Mouse (Mus musculus) heart, embryonic 11.5 days (tissue): ENCODE measurements at regions not wholly inside any gene's neighbourhood (a gene's known extent, or its start where the extent isn't known, plus 50 kb on each side); places are given as distances from the start of the nearest gene placed in this dataset.
A peak's percentile ranks its signal among the peaks of the same experiment; 100 is the strongest.

ENCODE experiments used
- ATAC-seq: fragments of 200-750 bp; cut with Nextera tagmentation; replicated peaks from 2 replicates; pipeline ENCODE4 v1.8.0; 2017; ENCODE audit warnings: moderate library complexity; ENCODE audit not compliant: insufficient number of reproducible peaks, low FRiP score, low TSS enrichment
- H3K27ac ChIP-seq: fragments of 300-500 bp; sonication (generic); 2 replicates; pipeline ENCODE4 v1.5.1; 2014; ENCODE audit warnings: mild to moderate bottlenecking, low read depth, low read length
- H3K27me3 ChIP-seq: fragments of 300-500 bp; sonication (generic); 2 replicates; pipeline ENCODE4 v1.6.1; 2014; ENCODE audit warnings: mild to moderate bottlenecking, low read length, mixed read lengths; ENCODE audit not compliant: control insufficient read depth, insufficient read depth
- H3K36me3 ChIP-seq: fragments of 300-500 bp; sonication (generic); 2 replicates; pipeline ENCODE4 v1.6.1; 2014; ENCODE audit warnings: mild to moderate bottlenecking, low read length, moderate library complexity, mixed read lengths; ENCODE audit not compliant: control insufficient read depth, insufficient read depth
- H3K4me1 ChIP-seq: fragments of 300-500 bp; sonication (generic); 2 replicates; pipeline ENCODE4 v1.6.1; 2014; ENCODE audit warnings: low read length; ENCODE audit not compliant: control insufficient read depth, insufficient read depth
- H3K4me2 ChIP-seq: fragments of 300-500 bp; sonication (generic); 2 replicates; pipeline ENCODE4 v1.6.1; 2014; ENCODE audit warnings: mild to moderate bottlenecking, moderate library complexity
- H3K4me3 ChIP-seq: fragments of 300-500 bp; sonication (generic); 2 replicates; pipeline ENCODE4 v1.5.1; 2014; ENCODE audit warnings: low read depth, low read length
- H3K9ac ChIP-seq: fragments of 300-500 bp; sonication (generic); 2 replicates; pipeline ENCODE4 v1.6.1; 2014; ENCODE audit warnings: mild to moderate bottlenecking, low read depth, low read length, moderate library complexity
- H3K9me3 ChIP-seq: fragments of 300-500 bp; sonication (generic); replicated peaks from 2 replicates; pipeline ENCODE4 v1.6.1; 2016; ENCODE audit warnings: low read length; ENCODE audit not compliant: control insufficient read depth
- WGBS: fragments of 180-500 bp; shearing (Covaris S2); extraction: QIAGEN DNeasy Blood & Tissue Kit; methylation state at CpG from one replicate; pipeline ENCODE4 v1.1.7; 2014; ENCODE audit not compliant: insufficient replicate concordance; 5-methylcytosine and 5-hydroxymethylcytosine counted together

DNA sequence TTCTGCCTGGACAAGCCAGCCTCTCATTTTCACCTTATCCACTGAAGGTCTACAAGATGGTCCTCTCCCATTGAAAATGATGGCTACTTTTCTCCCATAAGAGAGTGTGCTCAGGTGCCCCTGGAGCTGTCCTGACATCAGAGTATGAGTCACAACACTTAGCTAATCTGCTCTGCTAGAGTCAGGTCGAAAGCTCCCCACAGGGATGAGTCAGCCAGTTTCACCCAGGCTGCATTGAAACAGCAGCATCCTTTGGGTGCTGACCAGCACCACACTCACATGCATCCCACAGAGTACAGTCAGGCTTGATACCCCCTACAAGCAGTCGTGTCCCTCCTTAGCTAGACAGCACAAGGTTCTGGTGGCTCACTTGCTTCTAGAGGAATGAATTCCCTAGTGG lies 234.0 kb downstream of the CK137956 start:
- Histone ChIP-seq H3K27ac (no peak overlapping the region), H3K9me3 (no peaks in the 10 kb centered on the region), H3K36me3 (no peaks in the 10 kb centered on the region), H3K4me3 (no peak overlapping the region), H3K27me3 (no peaks in the 10 kb centered on the region), H3K4me2 (no peak overlapping the region), H3K4me1 (no peaks in the 10 kb centered on the region), H3K9ac (no peak overlapping the region)
- ATAC-seq, result 0 out of 2 replicates have a peak, but pooled peaks have one; percentile 4
- 49% methylated on average over 2 of the region's 2 CpGs for WGBS

DNA sequence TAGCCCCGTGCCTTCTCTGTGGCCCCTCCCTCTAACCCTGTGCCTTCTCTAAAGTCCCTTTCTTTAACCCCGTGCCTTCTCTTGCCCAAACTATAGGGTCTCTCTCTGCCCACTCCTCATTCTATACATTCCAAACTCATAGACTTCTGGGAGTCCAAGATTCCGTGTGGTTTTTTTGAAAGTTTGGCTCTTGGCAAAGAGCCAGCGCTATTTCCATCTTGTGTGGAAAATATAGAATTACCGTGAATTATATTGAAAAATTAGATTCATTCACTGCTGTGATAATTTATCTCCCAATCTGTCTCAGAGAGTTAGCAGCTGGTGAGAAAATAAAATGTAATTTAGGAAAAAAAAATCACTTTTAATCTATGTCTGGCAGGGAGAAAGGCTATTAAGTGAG lies 234.6 kb downstream of the CK137956 start:
- no peaks in the 10 kb centered on the region for H3K36me3 ChIP-seq
- H3K4me2 ChIP-seq, result no peak overlapping the region
- H3K4me3 ChIP-seq, result no peak overlapping the region
- 69% methylated on average over 5 of the region's 5 CpGs for WGBS
- no peak for ATAC-seq
- no peaks in the 10 kb centered on the region for H3K27me3 ChIP-seq
- no peak overlapping the region for H3K27ac ChIP-seq
- no peaks in the 10 kb centered on the region for H3K9me3 ChIP-seq
- no peak overlapping the region for H3K9ac ChIP-seq
- H3K4me1 ChIP-seq, result no peaks in the 10 kb centered on the region

DNA sequence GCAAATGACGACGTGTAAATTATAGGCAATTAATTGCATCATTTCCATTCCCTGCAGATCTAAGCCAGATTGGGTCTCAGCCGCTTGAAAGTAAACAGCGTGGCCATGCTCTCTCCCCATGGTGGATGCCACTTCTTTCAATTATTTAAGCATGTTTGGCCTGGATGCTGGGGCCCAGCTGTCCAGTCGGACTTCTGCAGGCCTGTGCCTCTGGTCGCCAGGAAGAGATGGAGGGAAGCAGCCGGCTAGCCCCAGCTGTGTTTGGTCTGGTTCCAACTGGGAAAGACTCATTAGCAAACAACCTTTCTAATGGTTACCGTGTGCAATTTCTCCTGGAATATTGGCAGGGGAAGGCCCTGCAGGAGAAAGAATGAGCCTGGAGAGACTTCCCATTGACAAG lies 236.1 kb downstream of the CK137956 start:
- no peaks in the 10 kb centered on the region for H3K27me3 ChIP-seq
- H3K9me3 ChIP-seq, result no peaks in the 10 kb centered on the region
- no peak overlapping the region for H3K4me2 ChIP-seq
- no peak overlapping the region for H3K9ac ChIP-seq
- H3K36me3 ChIP-seq, result no peaks in the 10 kb centered on the region
- H3K4me3 ChIP-seq, result no peak overlapping the region
- 67% methylated on average over 8 of the region's 8 CpGs for WGBS
- ATAC-seq, result no peak
- no peak overlapping the region for H3K27ac ChIP-seq
- no peaks in the 10 kb centered on the region for H3K4me1 ChIP-seq

DNA sequence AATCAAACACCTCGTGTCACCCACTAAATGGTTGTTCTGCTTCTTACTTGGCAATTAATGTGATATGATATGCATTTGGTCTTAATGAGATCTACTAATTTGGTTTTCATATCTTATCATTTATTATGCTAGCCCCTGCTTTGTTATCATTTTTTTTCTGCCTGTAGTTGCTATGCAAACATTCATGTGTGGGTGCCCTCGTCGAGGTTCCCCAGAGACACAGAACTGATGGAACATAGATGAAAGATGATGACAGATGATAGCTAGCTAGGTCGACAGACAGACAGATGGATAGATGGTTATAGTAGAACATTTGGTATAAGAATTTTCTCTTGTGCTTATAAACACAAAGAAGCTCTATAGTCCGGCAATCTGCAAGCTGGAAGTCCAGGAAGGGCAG lies 252.1 kb downstream of the CK137956 start:
- no peaks in the 10 kb centered on the region for H3K27me3 ChIP-seq
- WGBS, result 70% methylated on average over 5 of the region's 5 CpGs
- H3K4me3 ChIP-seq, result no peak overlapping the region
- H3K4me2 ChIP-seq, result no peak overlapping the region
- no peak overlapping the region for H3K27ac ChIP-seq
- no peaks in the 10 kb centered on the region for H3K9me3 ChIP-seq
- no peaks in the 10 kb centered on the region for H3K36me3 ChIP-seq
- no peak for ATAC-seq
- no peak overlapping the region for H3K9ac ChIP-seq
- no peaks in the 10 kb centered on the region for H3K4me1 ChIP-seq

DNA sequence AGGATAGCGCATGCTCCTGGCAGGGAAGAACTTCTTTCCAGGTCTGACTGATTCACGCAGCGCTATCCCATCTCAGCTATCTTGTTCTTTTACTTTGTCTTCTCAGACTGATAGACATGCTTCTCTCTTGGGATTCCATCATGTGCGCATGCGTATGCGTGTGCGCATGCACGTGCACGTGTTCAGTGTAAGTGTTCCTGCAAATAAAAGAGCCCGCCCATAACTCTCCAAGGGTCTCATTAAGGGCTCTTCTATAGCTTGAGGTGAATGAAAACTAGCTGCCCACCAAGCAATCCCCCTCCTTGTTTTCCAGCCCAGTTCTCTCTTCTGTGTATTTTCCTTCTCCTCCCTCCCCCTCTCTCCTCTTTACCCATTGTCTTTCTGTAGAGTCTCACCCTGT lies 258.5 kb downstream of the CK137956 start:
- H3K4me1 ChIP-seq, result no peaks in the 10 kb centered on the region
- H3K9me3 ChIP-seq, result no peaks in the 10 kb centered on the region
- no peak for ATAC-seq
- WGBS, result 87% methylated on average over 10 of the region's 10 CpGs
- no peak overlapping the region for H3K4me2 ChIP-seq
- no peaks in the 10 kb centered on the region for H3K36me3 ChIP-seq
- no peak overlapping the region for H3K4me3 ChIP-seq
- H3K27ac ChIP-seq, result no peak overlapping the region
- no peak overlapping the region for H3K9ac ChIP-seq
- H3K27me3 ChIP-seq, result no peaks in the 10 kb centered on the region

DNA sequence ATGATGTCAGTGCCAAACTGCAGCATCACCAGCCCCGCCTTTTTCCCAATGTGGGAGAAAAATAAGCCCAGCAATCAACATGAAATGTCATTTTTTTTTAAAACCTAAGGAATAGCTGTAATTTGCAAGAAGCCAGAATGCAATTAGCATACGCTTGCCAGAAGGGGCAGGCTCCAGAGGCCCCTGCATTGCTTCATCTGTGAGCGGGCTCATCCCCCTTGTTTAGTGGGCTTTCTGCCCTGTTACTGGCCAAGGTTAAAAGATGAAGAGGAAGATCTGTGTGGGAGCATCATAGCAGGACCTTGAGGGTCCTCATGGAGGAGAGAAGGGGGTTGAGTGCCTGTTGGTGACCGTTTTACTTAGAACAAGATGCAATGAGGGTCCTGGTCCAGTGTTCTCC lies 259.9 kb downstream of the CK137956 start:
- H3K4me1 ChIP-seq, result no peaks in the 10 kb centered on the region
- no peak overlapping the region for H3K4me2 ChIP-seq
- H3K9ac ChIP-seq, result no peak overlapping the region
- ATAC-seq, result no peak
- 76% methylated on average over 4 of the region's 4 CpGs for WGBS
- no peaks in the 10 kb centered on the region for H3K9me3 ChIP-seq
- H3K36me3 ChIP-seq, result no peaks in the 10 kb centered on the region
- no peaks in the 10 kb centered on the region for H3K27me3 ChIP-seq
- H3K4me3 ChIP-seq, result no peak overlapping the region
- H3K27ac ChIP-seq, result no peak overlapping the region

DNA sequence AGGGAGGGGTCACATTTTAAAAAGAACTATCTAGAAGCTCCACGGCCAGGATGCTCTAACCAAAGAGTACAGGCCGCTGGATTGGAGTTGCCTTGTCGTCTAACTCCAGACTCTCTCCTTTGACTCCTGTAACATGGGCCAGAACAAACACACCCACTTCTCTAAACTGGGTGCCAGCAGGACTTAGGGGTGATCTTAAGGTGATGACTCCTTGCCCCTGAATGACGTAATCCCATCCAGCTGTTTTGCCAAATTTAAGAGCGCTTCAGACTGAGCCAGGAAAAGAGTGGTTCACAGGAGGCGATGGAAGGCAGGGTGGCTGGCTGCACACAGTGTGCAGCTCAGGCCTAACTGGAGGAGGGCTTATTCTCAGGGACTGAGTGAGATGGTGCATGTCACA lies 261.0 kb downstream of the CK137956 start:
- Histone ChIP-seq H3K4me3 (no peak overlapping the region), H3K4me1 (no peaks in the 10 kb centered on the region), H3K27me3 (no peaks in the 10 kb centered on the region), H3K36me3 (no peaks in the 10 kb centered on the region), H3K4me2 (no peak overlapping the region), H3K9me3 (no peaks in the 10 kb centered on the region), H3K27ac (no peak overlapping the region), H3K9ac (no peak overlapping the region)
- WGBS, result 83% methylated on average over 6 of the region's 6 CpGs
- ATAC-seq, result no peak

DNA sequence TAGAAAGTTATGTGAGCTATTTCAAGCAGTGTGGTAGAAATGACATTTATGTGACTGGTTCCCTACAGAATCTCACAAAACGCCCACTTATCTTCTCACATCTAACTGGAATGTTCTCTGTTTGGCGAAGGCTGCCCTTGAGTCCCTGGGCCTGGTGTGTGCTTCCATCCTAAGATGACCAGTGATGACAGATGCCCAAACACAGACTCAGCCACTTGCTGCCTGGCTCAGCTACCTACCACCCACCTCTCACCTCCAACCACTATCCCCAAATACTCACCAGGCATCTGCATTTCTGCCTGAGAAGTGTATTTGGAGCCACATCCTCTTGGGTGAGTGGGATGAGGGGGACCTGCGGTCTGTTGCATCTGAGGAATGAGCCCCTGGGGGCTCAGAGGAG lies 262.6 kb downstream of the CK137956 start:
- no peak for ATAC-seq
- no peak overlapping the region for H3K9ac ChIP-seq
- 45% methylated on average over 3 of the region's 3 CpGs for WGBS
- no peak overlapping the region for H3K27ac ChIP-seq
- no peaks in the 10 kb centered on the region for H3K4me1 ChIP-seq
- H3K4me3 ChIP-seq, result no peak overlapping the region
- H3K36me3 ChIP-seq, result no peaks in the 10 kb centered on the region
- H3K9me3 ChIP-seq, result no peaks in the 10 kb centered on the region
- no peak overlapping the region for H3K4me2 ChIP-seq
- H3K27me3 ChIP-seq, result no peaks in the 10 kb centered on the region

DNA sequence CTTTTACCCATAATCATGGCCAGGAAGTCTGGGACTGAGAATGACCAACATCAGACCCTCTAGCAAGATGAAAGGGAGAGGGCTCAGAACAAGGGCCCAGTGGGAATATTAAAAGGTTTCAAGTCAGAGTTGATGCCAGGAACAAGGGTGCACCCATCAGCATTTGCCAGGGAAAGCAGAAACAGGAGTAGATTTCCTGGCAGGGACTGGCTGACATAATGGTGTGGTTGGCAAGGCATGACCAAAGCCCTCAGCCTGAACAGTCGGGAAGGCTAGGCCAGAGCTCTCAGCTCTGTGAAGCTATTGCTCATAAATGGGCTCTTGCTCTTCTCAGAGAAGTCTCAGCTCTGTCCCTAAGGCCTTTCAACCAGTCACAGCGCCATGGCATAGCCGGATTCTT lies 263.6 kb downstream of the CK137956 start:
- no peaks in the 10 kb centered on the region for H3K27me3 ChIP-seq
- H3K4me1 ChIP-seq, result no peaks in the 10 kb centered on the region
- H3K9ac ChIP-seq, result no peak overlapping the region
- WGBS, result 79% methylated on average over 3 of the region's 3 CpGs
- ATAC-seq, result no peak
- no peak overlapping the region for H3K27ac ChIP-seq
- no peak overlapping the region for H3K4me3 ChIP-seq
- H3K4me2 ChIP-seq, result no peak overlapping the region
- H3K9me3 ChIP-seq, result no peaks in the 10 kb centered on the region
- H3K36me3 ChIP-seq, result no peaks in the 10 kb centered on the region
